Mouse (Mus musculus): ENCODE data around the gene Pip4k2b. TPM values are rescaled to one million over a fixed set of nuclear protein-coding genes. Genes with fewer than 3 reads are reported as not detected.
"Not testable (repeated sequence)": the region's sequence is repeated elsewhere in the genome, so short reads cannot be mapped to it uniquely, and the experiment has no call there.

Pip4k2b gene
- polyA plus RNA-seq, 1 experiment, result 17.6 TPM

- Histone ChIP-seq H3K36me3 (ENCODE audit: control insufficient read depth, insufficient read depth, low read length) (peaks cover 5% of the 10 kb centered on the region), H3K27me3 (ENCODE audit: control insufficient read depth, insufficient read depth, low read length) (no peaks in the 10 kb centered on the region), H3K4me1 (ENCODE audit: control insufficient read depth, insufficient read depth, insufficient read length) (peaks cover 4% of the 10 kb centered on the region; the same call in 1 of the 2 replicates), H3K4me3 (ENCODE audit: extremely low read depth, insufficient read depth, insufficient read length) (no peak overlapping the region), H3K27ac (ENCODE audit: insufficient read depth, low read length) (no peak overlapping the region)
- TF ChIP-seq POLR2A (IDR thresholded peaks at IDR 0.05; ENCODE audit: low read depth, low read length) (no peak), CTCF (IDR thresholded peaks at IDR 0.05; ENCODE audit: extremely low read depth, insufficient read depth, insufficient read length, insufficient replicate concordance) (no peak)
- 89% methylated on average over 5 of the region's 5 CpGs for WGBS
- no peak for DNase-seq (ENCODE audit: low read depth in 1 of 2, low spot score in 2 of 2)
Measured at GRCm38 (mm10) chr11:97736645-97737044, 7.9 kb downstream of the Pip4k2b start.

- peaks cover 13% of the 10 kb centered on the region for H3K36me3 ChIP-seq (ENCODE audit: control insufficient read depth, insufficient read depth, low read length)
- not testable (repeated sequence) for H3K27ac ChIP-seq (ENCODE audit: insufficient read depth, low read length); H3K4me3 ChIP-seq (ENCODE audit: extremely low read depth, insufficient read depth, insufficient read length); H3K27me3 ChIP-seq (ENCODE audit: control insufficient read depth, insufficient read depth, low read length); DNase-seq (ENCODE audit: low read depth in 1 of 2, low spot score in 2 of 2); H3K4me1 ChIP-seq (ENCODE audit: control insufficient read depth, insufficient read depth, insufficient read length)
- 73% methylated on average over 5 of the region's 5 CpGs for WGBS
Measured at GRCm38 (mm10) chr11:97734810-97735209, 9.7 kb downstream of the Pip4k2b start.

- DNase-seq (ENCODE audit: low read depth in 1 of 2, low spot score in 2 of 2), result no peak
- Histone ChIP-seq H3K27me3 (ENCODE audit: control insufficient read depth, insufficient read depth, low read length) (no peaks in the 10 kb centered on the region), H3K36me3 (ENCODE audit: control insufficient read depth, insufficient read depth, low read length) (peaks cover 16% of the 10 kb centered on the region), H3K27ac (ENCODE audit: insufficient read depth, low read length) (no peak overlapping the region), H3K4me3 (ENCODE audit: extremely low read depth, insufficient read depth, insufficient read length) (no peak overlapping the region), H3K4me1 (ENCODE audit: control insufficient read depth, insufficient read depth, insufficient read length) (peaks cover 2% of the 10 kb centered on the region; the same call in 1 of the 2 replicates)
- TF ChIP-seq CTCF (IDR thresholded peaks at IDR 0.05; ENCODE audit: extremely low read depth, insufficient read depth, insufficient read length, insufficient replicate concordance) (no peak), POLR2A (IDR thresholded peaks at IDR 0.05; ENCODE audit: low read depth, low read length) (no peak)
- WGBS, result 79% methylated on average over 10 of the region's 10 CpGs
Measured at GRCm38 (mm10) chr11:97733689-97734088, 10.8 kb downstream of the Pip4k2b start.

DNA sequence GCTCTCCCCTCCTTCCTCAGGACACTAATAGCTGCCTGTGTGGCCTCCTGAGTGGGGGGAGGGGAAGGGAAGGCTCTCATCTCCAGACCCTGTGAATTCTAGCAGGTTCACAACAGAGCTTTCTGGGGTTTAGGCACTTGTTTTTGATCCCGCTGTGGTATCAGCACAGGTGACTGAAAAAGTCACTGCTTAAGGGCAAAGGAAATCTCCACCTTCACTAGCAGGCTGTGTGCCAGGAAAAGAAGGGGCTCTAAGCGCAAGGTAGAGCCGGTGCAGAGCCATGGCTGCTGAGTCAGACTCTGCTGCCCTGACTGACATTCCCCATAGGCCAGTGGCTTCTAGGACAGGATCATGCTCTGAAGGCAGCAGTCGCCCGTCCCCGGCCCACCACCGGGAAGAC, 15.8 kb downstream of the Pip4k2b start:
- Histone ChIP-seq H3K27ac (ENCODE audit: insufficient read depth, low read length) (peak overlapping the region; percentile 63), H3K4me3 (ENCODE audit: extremely low read depth, insufficient read depth, insufficient read length) (no peak overlapping the region), H3K4me1 (ENCODE audit: control insufficient read depth, insufficient read depth, insufficient read length) (peaks cover 9% of the 10 kb centered on the region; the same call in 1 of the 2 replicates), H3K27me3 (ENCODE audit: control insufficient read depth, insufficient read depth, low read length) (no peaks in the 10 kb centered on the region), H3K36me3 (ENCODE audit: control insufficient read depth, insufficient read depth, low read length) (peaks cover 34% of the 10 kb centered on the region)
- no peak for TF ChIP-seq CTCF (IDR thresholded peaks at IDR 0.05; ENCODE audit: extremely low read depth, insufficient read depth, insufficient read length, insufficient replicate concordance)
- TF ChIP-seq POLR2A (IDR thresholded peaks at IDR 0.05; ENCODE audit: low read depth, low read length), result no peak
- DNase-seq (ENCODE audit: low read depth in 1 of 2, low spot score in 2 of 2), result no peak
- 29% methylated on average over 7 of the region's 7 CpGs for WGBS

DNA sequence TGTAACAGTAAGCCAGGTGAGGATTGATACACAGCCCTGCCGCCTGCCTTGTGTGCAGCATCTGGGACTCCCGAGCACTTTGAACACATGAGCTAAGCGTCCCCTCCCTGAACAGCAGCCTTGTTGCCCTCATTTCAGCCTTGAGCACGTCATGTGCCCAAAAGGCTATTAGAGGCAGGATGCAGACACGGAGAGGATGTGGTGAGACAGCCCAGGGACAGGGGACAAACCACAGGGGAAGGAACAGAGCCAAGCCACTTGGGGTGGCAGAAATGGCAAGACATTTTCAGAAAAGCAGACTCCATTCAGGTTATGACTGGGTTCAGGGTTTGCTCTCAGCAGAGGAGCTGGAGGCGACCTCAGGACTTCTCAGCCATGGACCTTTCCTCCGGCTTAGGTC, 16.2 kb downstream of the Pip4k2b start:
- no peaks in the 10 kb centered on the region for H3K27me3 ChIP-seq (ENCODE audit: control insufficient read depth, insufficient read depth, low read length)
- H3K4me3 ChIP-seq (ENCODE audit: extremely low read depth, insufficient read depth, insufficient read length), result no peak overlapping the region
- whole genome bisulfite sequencing, result 25% methylated on average over 7 of the region's 7 CpGs
- TF ChIP-seq CTCF (IDR thresholded peaks at IDR 0.05; ENCODE audit: extremely low read depth, insufficient read depth, insufficient read length, insufficient replicate concordance), result no peak
- TF ChIP-seq POLR2A (IDR thresholded peaks at IDR 0.05; ENCODE audit: low read depth, low read length), result no peak
- H3K36me3 ChIP-seq (ENCODE audit: control insufficient read depth, insufficient read depth, low read length), result peaks cover 36% of the 10 kb centered on the region
- peaks cover 9% of the 10 kb centered on the region; the same call in 1 of the 2 replicates for H3K4me1 ChIP-seq (ENCODE audit: control insufficient read depth, insufficient read depth, insufficient read length)
- peak; percentile 33 for DNase-seq (ENCODE audit: low read depth in 1 of 2, low spot score in 2 of 2)
- H3K27ac ChIP-seq (ENCODE audit: insufficient read depth, low read length), result peak overlapping the region; percentile 63

DNA sequence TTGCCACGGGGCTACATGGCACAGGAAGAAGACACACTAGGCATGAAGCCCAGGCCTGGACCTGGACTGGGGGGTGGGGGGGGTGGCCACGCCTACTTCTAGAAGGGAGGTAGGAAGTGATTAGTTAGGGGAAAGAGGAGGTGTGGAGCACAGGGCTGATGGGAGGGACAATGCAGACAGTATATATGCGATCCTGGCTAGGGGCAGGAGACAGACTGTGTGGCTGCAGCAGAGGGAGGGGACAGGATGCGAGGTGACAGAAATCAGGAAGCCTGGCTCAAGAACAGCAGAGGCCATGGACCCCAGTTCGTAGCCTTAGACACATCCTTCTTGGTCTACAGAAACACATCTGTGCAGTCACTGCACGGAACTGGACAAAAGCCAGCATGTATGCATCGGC, 20.8 kb downstream of the Pip4k2b start:
- DNase-seq (ENCODE audit: low read depth in 1 of 2, low spot score in 2 of 2), result no peak
- Histone ChIP-seq H3K4me1 (ENCODE audit: control insufficient read depth, insufficient read depth, insufficient read length) (peaks cover 10% of the 10 kb centered on the region; the same call in 1 of the 2 replicates), H3K27me3 (ENCODE audit: control insufficient read depth, insufficient read depth, low read length) (no peaks in the 10 kb centered on the region), H3K4me3 (ENCODE audit: extremely low read depth, insufficient read depth, insufficient read length) (no peak overlapping the region), H3K36me3 (ENCODE audit: control insufficient read depth, insufficient read depth, low read length) (peaks cover 49% of the 10 kb centered on the region), H3K27ac (ENCODE audit: insufficient read depth, low read length) (no peak overlapping the region)
- 46% methylated on average over 7 of the region's 7 CpGs for WGBS
- no peak for TF ChIP-seq CTCF (IDR thresholded peaks at IDR 0.05; ENCODE audit: extremely low read depth, insufficient read depth, insufficient read length, insufficient replicate concordance)
- TF ChIP-seq POLR2A (IDR thresholded peaks at IDR 0.05; ENCODE audit: low read depth, low read length), result no peak

DNA sequence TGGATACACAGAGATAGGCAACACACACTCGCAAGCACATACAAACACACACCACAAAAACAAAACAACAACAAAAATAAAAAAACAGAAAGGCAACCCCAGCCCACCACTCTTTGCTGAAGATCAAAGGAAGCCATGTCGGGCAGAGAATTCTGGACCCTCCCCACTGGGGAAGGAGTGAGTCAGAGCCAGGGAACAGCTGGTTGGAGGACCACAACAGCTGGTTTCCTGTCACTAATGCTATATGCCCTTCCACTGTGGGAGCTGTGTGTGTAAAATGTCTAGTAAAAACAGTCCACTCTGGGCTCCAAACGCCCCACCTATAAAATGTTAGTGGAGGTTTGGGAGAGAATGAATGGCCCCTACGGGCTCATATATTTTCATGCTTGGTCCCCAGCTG, 23.2 kb downstream of the Pip4k2b start:
- Histone ChIP-seq H3K27ac (ENCODE audit: insufficient read depth, low read length) (no peak overlapping the region), H3K4me3 (ENCODE audit: extremely low read depth, insufficient read depth, insufficient read length) (no peak overlapping the region), H3K4me1 (ENCODE audit: control insufficient read depth, insufficient read depth, insufficient read length) (peaks cover 11% of the 10 kb centered on the region; the same call in 1 of the 2 replicates), H3K36me3 (ENCODE audit: control insufficient read depth, insufficient read depth, low read length) (peaks cover 47% of the 10 kb centered on the region), H3K27me3 (ENCODE audit: control insufficient read depth, insufficient read depth, low read length) (no peaks in the 10 kb centered on the region)
- DNase-seq (ENCODE audit: low read depth in 1 of 2, low spot score in 2 of 2), result no peak
- WGBS, result 84% methylated on average over 4 of the region's 4 CpGs
- TF ChIP-seq POLR2A (IDR thresholded peaks at IDR 0.05; ENCODE audit: low read depth, low read length), result no peak
- no peak for TF ChIP-seq CTCF (IDR thresholded peaks at IDR 0.05; ENCODE audit: extremely low read depth, insufficient read depth, insufficient read length, insufficient replicate concordance)
